26 mouse cellular contexts compared by ENCODE assay signal in genomic region chr19:40238175-40238850, GRCm38 (mm10). TPM values are rescaled to one million over a fixed set of nuclear protein-coding genes. Genes with fewer than 3 reads are reported as not detected.
DNase-seq lines count a peak whose midpoint lies in the region; ATAC-seq and TF ChIP-seq lines count a peak whose summit lies in the region.
"Had no signal": no experiment of that assay in that cellular context is flagged by ENCODE, and none has a peak within 500 bp of the region (broad histone marks: within the 10 kb centered on the region; RNA-seq: fewer than 3 reads in every experiment).

No protein-coding gene starts in this region.

- peak; percentile 66 for DNase-seq in kidney, postnatal 0 days (ENCODE audit: low spot score)
- DNase-seq in kidney, postnatal 10 days: no peak
- DNase-seq in MEL-GATA-1-ER (ENCODE audit: extremely low read depth, low read depth): peak; percentile 40
- no peak for DNase-seq in forebrain, embryonic 14.5 days (ENCODE audit: low spot score)
- DNase-seq: adrenal gland, postnatal 36 days; cerebellum, adult 9-10 months; gastrocnemius, adult 2 months; heart, postnatal 14 days; kidney, adult 2 months; kidney, postnatal 14 days; layer of hippocampus, postnatal 36 days; liver; lung, postnatal 10 days; thymus, postnatal 14 days had no signal

- no peak overlapping the region for H3K9ac ChIP-seq in kidney, postnatal 0 days (ENCODE audit: low read depth, low read length)
- H3K9ac ChIP-seq in forebrain, embryonic 16.5 days (replicated peaks; ENCODE audit: low read depth, low read length): no peak overlapping the region
- no peak overlapping the region for H3K9ac ChIP-seq in forebrain, embryonic 14.5 days (ENCODE audit: low read length)
- H3K9ac ChIP-seq: hindbrain, embryonic 12.5 days; midbrain, embryonic 13.5 days had no signal

- no peak for ATAC-seq in kidney, postnatal 0 days (replicated peaks; ENCODE audit: low FRiP score, low read depth)
- ATAC-seq in granulocyte monocyte progenitor cell, adult 5-6 weeks (replicated peaks; ENCODE audit: poor library complexity, severe bottlenecking): peak; percentile 58
- no peak for ATAC-seq in forebrain, embryonic 16.5 days
- ATAC-seq in forebrain, embryonic 14.5 days: no peak
- ATAC-seq: midbrain, embryonic 13.5 days had no signal

- TF ChIP-seq POLR2A in myocyte (IDR thresholded peaks at IDR 0.05; ENCODE audit: insufficient read length, low read depth): no peak

- H3K4me3 ChIP-seq in kidney, postnatal 0 days (replicated peaks; ENCODE audit: low read depth, low read length): no peak overlapping the region
- H3K4me3 ChIP-seq in myocyte: no peak overlapping the region
- no peak overlapping the region for H3K4me3 ChIP-seq in forebrain, embryonic 16.5 days (replicated peaks; ENCODE audit: low read length)
- H3K4me3 ChIP-seq in forebrain, embryonic 14.5 days (ENCODE audit: low read depth, low read length): no peak overlapping the region
- H3K4me3 ChIP-seq: gastrocnemius, adult 2 months; hindbrain, embryonic 12.5 days; layer of hippocampus, adult 2 months; midbrain, embryonic 13.5 days had no signal

- H3K36me3 ChIP-seq in kidney, postnatal 0 days (ENCODE audit: insufficient read depth, low read length): no peaks in the 10 kb centered on the region
- no peaks in the 10 kb centered on the region for H3K36me3 ChIP-seq in myocyte (ENCODE audit: control insufficient read depth, insufficient read depth)
- no peaks in the 10 kb centered on the region for H3K36me3 ChIP-seq in forebrain, embryonic 16.5 days (ENCODE audit: control insufficient read depth, insufficient read depth)
- H3K36me3 ChIP-seq in forebrain, embryonic 14.5 days (ENCODE audit: control insufficient read depth, insufficient read depth, low read length): no peaks in the 10 kb centered on the region
- H3K36me3 ChIP-seq: hindbrain, embryonic 12.5 days; midbrain, embryonic 13.5 days had no signal

- H3ac ChIP-seq in myocyte (ENCODE audit: control insufficient read depth, insufficient read length): no peak overlapping the region

- no peak for TF ChIP-seq CTCF in kidney, postnatal 0 days (IDR thresholded peaks at IDR 0.05; ENCODE audit: low read depth)

- no peak overlapping the region for H3K4me2 ChIP-seq in kidney, postnatal 0 days (ENCODE audit: low read length)
- H3K4me2 ChIP-seq in myocyte (ENCODE audit: low read depth): peak overlapping the region; percentile 35
- H3K4me2 ChIP-seq in forebrain, embryonic 16.5 days (ENCODE audit: low read length): no peak overlapping the region
- H3K4me2 ChIP-seq in forebrain, embryonic 14.5 days (ENCODE audit: low read length): no peak overlapping the region
- H3K4me2 ChIP-seq: heart, embryonic 11.5 days; hindbrain, embryonic 12.5 days; midbrain, embryonic 13.5 days had no signal

- H3K27me3 ChIP-seq in kidney, postnatal 0 days (ENCODE audit: insufficient read depth, low read length): no peaks in the 10 kb centered on the region
- H3K27me3 ChIP-seq in myocyte (ENCODE audit: control insufficient read depth, insufficient read depth, insufficient read length): no peaks in the 10 kb centered on the region
- no peaks in the 10 kb centered on the region for H3K27me3 ChIP-seq in forebrain, embryonic 16.5 days (replicated peaks; ENCODE audit: control insufficient read depth, insufficient read depth, low read length)
- H3K27me3 ChIP-seq in forebrain, embryonic 14.5 days (replicated peaks; ENCODE audit: control insufficient read depth, insufficient read depth, low read length): no peaks in the 10 kb centered on the region
- H3K27me3 ChIP-seq: hindbrain, embryonic 12.5 days; midbrain, embryonic 13.5 days had no signal

- H3K9me3 ChIP-seq in kidney, postnatal 0 days (replicated peaks; ENCODE audit: low read length): no peaks in the 10 kb centered on the region
- no peaks in the 10 kb centered on the region for H3K9me3 ChIP-seq in forebrain, embryonic 16.5 days (ENCODE audit: control insufficient read depth, low read length)
- no peaks in the 10 kb centered on the region for H3K9me3 ChIP-seq in forebrain, embryonic 14.5 days (replicated peaks; ENCODE audit: control insufficient read depth, low read length)
- H3K9me3 ChIP-seq: hindbrain, embryonic 12.5 days; midbrain, embryonic 13.5 days had no signal

- H3K27ac ChIP-seq in kidney, postnatal 0 days: no peak overlapping the region
- H3K27ac ChIP-seq in forebrain, embryonic 16.5 days (ENCODE audit: low read length): no peak overlapping the region
- no peak overlapping the region for H3K27ac ChIP-seq in forebrain, embryonic 14.5 days (ENCODE audit: low read depth, low read length)
- H3K27ac ChIP-seq: gastrocnemius, adult 2 months; hindbrain, embryonic 12.5 days; layer of hippocampus, adult 2 months; midbrain, embryonic 13.5 days had no signal

- 65% methylated on average over 6 of the region's 6 CpGs for WGBS in kidney, postnatal 0 days
- WGBS in forebrain, embryonic 16.5 days: 91% methylated on average over 6 of the region's 6 CpGs
- 94% methylated on average over 6 of the region's 6 CpGs for WGBS in forebrain, embryonic 14.5 days

- no peaks in the 10 kb centered on the region for H3K4me1 ChIP-seq in kidney, postnatal 0 days (replicated peaks; ENCODE audit: insufficient read depth, low read length)
- H3K4me1 ChIP-seq in forebrain, embryonic 16.5 days (replicated peaks; ENCODE audit: control insufficient read depth, insufficient read depth, low read length): peaks cover 9% of the 10 kb centered on the region
- peaks cover 11% of the 10 kb centered on the region for H3K4me1 ChIP-seq in forebrain, embryonic 14.5 days (ENCODE audit: control insufficient read depth, insufficient read depth, low read length)

- H3K79me2 ChIP-seq in myocyte (ENCODE audit: control insufficient read depth, insufficient read depth): no peaks in the 10 kb centered on the region

TF ChIP-seq in myocyte, 11 proteins besides CTCF, POLR2A, EP300 and RAD21:
- no peak for TF ChIP-seq TCF3 (IDR thresholded peaks at IDR 0.05; ENCODE audit: insufficient read length, low read depth)
- no peak for TF ChIP-seq MAX (IDR thresholded peaks at IDR 0.05; ENCODE audit: low read depth)
- no peak for TF ChIP-seq MYOG (IDR thresholded peaks at IDR 0.05; ENCODE audit: control insufficient read depth in 1 of 3, insufficient read depth in 1 of 3, insufficient read length in 2 of 3, low read depth in 2 of 3)
- TF ChIP-seq CEBPB (IDR thresholded peaks at IDR 0.05; ENCODE audit: insufficient read depth, poor library complexity, severe bottlenecking): no peak
- TF ChIP-seq MYOD1 (IDR thresholded peaks at IDR 0.05; ENCODE audit: control insufficient read depth in 1 of 3, insufficient read length in 2 of 3, low read depth in 2 of 3): no peak
- TF ChIP-seq REST (IDR thresholded peaks at IDR 0.05; ENCODE audit: insufficient read depth, insufficient read length): no peak
- TF ChIP-seq SRF (IDR thresholded peaks at IDR 0.05; ENCODE audit: control insufficient read depth, insufficient read length, low read depth): no peak
- no peak for TF ChIP-seq POLR2AphosphoS2 (IDR thresholded peaks at IDR 0.05; ENCODE audit: insufficient read length, low read depth)
- TF ChIP-seq USF1 (IDR thresholded peaks at IDR 0.05; ENCODE audit: low read depth): no peak
- no peak for TF ChIP-seq E2F4 (IDR thresholded peaks at IDR 0.05; ENCODE audit: insufficient read depth)
- TF ChIP-seq TCF12 (IDR thresholded peaks at IDR 0.05; ENCODE audit: insufficient read depth, poor library complexity, severe bottlenecking): no peak

RNA-seq across cellular contexts. Expression of gene Pdlim1, which starts 33.3 kb away (rescaled TPM):
- 34.4 and 40.0 TPM in 2 replicates for polyA plus RNA-seq in kidney, postnatal 0 days (2015; fragmentation: Nextera tagmentation; extraction: Ambion mirVana)
- 22.7 and 52.6 TPM in 2 replicates for total RNA-seq in granulocyte monocyte progenitor cell, adult 5-6 weeks (2014; fragmentation: Nextera tagmentation)
- total RNA-seq in granulocyte monocyte progenitor cell, adult 5-6 weeks (2017): 18.3 and 41.9 TPM in 2 replicates
- 161 TPM for polyA plus RNA-seq in myocyte (2012; fragmentation: generic; extraction: Trizol)
- polyA plus RNA-seq in forebrain, embryonic 16.5 days (2015; fragmentation: Nextera tagmentation; extraction: Ambion mirVana): 12.5 and 18.3 TPM in 2 replicates
- 20.1 and 30.1 TPM in 2 replicates for polyA plus RNA-seq in forebrain, embryonic 14.5 days (2014; fragmentation: Nextera tagmentation; extraction: Ambion mirVana)

RNA-seq across cellular contexts. Expression of gene Cyp2c70, which starts 51.2 kb away (rescaled TPM):
- not detected in 2 replicates for polyA plus RNA-seq in kidney, postnatal 0 days (2015; fragmentation: Nextera tagmentation; extraction: Ambion mirVana)
- total RNA-seq in granulocyte monocyte progenitor cell, adult 5-6 weeks (2014; fragmentation: Nextera tagmentation): not detected in 2 replicates
- not detected in 2 replicates for total RNA-seq in granulocyte monocyte progenitor cell, adult 5-6 weeks (2017)
- polyA plus RNA-seq in myocyte (2012; fragmentation: generic; extraction: Trizol): not detected
- not detected in 2 replicates for polyA plus RNA-seq in forebrain, embryonic 16.5 days (2015; fragmentation: Nextera tagmentation; extraction: Ambion mirVana)
- polyA plus RNA-seq in forebrain, embryonic 14.5 days (2014; fragmentation: Nextera tagmentation; extraction: Ambion mirVana): not detected in 2 replicates
- total RNA-seq: gastrocnemius, adult 2 months; megakaryocyte, adult 5-6 weeks; monocyte, adult 5-6 weeks had no signal
- polyA plus RNA-seq: forebrain, embryonic 11.5 days; heart, embryonic 11.5 days; hindbrain, embryonic 12.5 days; kidney, adult 2 months; midbrain, embryonic 13.5 days; neural tube, embryonic 11.5 days; small intestine, adult 2 months had no signal

Comparison
In these comparisons a context has a peak if more than half of its experiments do, and no peak if none do; other contexts are left out.
1. DNase-seq: peak in kidney, postnatal 0 days (single experiment) and MEL-GATA-1-ER (single experiment); none in kidney, postnatal 10 days (single experiment) and forebrain, embryonic 14.5 days (single experiment).